Mouse (Mus musculus) embryo, embryonic 10 days (tissue): ENCODE data around the gene Mki67.

ENCODE experiments used
- DNase-seq: peaks from one replicate; pipeline ENCODE4 v3.0.0-alpha.2; 2015; ENCODE audit warnings: low spot score

Gene Mki67

DNA sequence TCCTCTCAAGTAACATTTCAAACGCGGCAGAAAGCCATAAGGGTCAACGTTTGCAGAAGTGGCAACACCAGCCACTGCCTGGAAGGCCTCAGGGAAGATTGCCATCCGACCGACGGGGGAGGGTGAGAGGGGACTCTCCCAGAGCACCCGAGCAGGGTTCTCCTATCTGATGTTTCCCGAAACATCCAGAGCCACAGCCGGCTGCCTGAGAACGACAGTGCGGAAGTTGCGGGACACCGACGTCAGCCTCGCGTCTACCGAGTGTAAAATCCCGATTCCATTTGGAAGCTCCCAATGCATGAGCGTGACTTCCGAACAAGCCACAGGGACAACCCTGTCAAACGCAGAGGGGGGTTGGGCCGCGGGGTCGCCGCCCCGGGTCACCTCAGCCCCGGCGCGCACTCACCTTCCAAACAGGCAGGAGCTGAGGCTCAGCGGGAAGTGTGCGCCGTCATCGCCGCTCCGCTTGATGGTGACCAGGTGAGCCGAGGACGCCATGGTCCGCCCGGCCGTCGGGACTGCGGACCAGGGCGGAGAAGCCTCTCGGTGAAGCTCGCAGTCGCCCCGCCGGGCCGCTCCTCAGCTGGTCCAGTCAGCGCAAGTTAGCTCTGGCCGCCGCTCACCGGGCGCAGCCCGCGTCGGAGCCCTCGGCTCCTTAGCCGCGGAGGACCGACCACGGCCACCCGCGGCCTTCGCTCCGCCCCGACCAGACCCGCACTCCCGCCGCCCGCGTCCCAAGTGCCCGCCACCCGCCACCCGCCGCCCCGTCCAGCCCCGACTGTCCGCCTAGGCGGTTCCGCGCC lies at the start of gene Mki67:
TSS of gene Mki67 (minus strand) at position 720 of the 803 bp plus-strand sequence.
- DNase-seq: peak; percentile 52

DNA sequence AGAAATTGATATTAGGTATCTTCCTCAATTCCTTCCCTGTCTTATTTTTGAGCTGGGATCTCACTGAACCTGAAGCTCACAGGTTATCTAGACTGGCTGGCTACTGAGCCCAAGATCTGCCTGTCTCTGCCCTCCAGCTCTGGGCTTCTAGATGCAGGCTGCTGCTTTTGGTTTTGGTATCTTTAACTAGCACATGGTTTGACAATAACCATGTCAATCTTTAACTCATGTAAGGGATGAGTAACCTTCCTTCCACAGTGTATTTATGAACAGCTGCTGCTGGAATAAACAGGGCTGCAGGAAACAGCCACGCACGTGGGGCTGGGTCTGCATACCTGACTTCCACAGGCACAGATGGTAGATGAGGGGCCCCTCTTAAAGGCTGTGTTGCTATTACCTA lies 47.1 kb upstream of the Mki67 start:
- no peak for DNase-seq

DNA sequence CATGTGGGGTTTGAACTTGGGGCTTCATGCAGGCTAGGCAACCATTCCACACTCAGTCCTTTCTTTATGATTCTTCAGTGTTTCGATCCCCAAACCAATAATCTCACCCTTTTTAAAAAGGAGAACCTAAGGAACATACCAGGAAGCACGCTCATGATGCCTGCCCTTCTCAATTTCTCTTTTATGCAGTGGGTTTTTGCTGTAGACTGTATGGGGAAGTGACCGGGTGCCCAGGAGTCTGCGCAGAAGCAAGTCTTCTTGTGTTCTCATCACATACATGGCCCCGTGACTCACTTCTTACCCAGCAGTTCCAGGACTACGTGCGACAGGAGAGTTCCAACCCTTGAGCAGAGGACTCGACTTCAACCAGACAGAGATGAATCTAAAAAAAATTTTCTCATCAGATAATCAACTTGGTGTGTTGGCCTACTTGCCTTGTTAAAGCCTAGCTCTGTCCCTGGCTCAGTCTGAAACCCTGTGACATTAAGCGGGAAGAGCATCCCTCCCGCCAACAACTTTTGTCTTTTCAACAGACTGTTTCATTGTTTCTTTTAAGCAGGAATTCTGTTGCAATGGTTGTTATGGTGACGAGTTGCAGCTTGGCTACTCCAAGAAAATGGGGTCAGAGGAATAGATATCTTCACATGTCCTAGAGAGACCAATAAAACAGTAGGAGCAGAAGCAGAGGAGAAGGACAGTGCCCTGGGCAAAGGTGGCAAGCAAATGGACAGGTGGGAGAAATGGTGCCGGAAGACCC lies 42.8 kb upstream of the Mki67 start:
- DNase-seq: peak; percentile 8

GRCm38 (mm10) chr7:135758171-135758570 lies 42.0 kb upstream of the Mki67 start:
- DNase-seq: no peak

GRCm38 (mm10) chr7:135756984-135757586 lies 40.9 kb upstream of the Mki67 start:
- DNase-seq: no peak

- no peak for DNase-seq
These were observed 32.8 kb upstream of the Mki67 start for GRCm38 (mm10) chr7:135748986-135749385.

DNA sequence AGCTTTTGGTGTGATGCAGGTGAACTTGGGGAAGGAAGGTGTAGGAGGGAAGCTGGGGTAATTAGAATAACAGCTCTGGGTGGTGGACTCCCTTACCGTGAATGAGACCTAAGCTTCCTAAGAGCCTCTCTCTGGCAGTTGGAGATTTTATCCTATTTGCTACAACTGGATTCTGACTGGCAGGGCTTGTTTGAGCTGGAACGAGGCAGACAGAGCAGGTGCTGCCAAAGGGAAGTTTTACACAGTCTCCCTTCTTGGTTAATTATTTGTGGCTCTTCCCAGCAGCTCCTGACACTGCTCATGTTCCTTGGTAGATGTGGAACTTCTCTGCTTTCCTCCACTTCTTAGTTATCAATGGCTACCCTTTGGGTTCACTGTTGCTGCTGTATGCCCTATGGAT lies 30.9 kb upstream of the Mki67 start:
- DNase-seq: no peak

- no peak for DNase-seq
These were observed 30.4 kb upstream of the Mki67 start for GRCm38 (mm10) chr7:135746528-135746927.

- no peak for DNase-seq
These were observed 28.9 kb upstream of the Mki67 start for GRCm38 (mm10) chr7:135745091-135745490.

- no peak for DNase-seq
These were observed 24.3 kb upstream of the Mki67 start for GRCm38 (mm10) chr7:135740453-135740852.

- no peak for DNase-seq
These were observed 20.4 kb upstream of the Mki67 start for GRCm38 (mm10) chr7:135736581-135736886.

DNA sequence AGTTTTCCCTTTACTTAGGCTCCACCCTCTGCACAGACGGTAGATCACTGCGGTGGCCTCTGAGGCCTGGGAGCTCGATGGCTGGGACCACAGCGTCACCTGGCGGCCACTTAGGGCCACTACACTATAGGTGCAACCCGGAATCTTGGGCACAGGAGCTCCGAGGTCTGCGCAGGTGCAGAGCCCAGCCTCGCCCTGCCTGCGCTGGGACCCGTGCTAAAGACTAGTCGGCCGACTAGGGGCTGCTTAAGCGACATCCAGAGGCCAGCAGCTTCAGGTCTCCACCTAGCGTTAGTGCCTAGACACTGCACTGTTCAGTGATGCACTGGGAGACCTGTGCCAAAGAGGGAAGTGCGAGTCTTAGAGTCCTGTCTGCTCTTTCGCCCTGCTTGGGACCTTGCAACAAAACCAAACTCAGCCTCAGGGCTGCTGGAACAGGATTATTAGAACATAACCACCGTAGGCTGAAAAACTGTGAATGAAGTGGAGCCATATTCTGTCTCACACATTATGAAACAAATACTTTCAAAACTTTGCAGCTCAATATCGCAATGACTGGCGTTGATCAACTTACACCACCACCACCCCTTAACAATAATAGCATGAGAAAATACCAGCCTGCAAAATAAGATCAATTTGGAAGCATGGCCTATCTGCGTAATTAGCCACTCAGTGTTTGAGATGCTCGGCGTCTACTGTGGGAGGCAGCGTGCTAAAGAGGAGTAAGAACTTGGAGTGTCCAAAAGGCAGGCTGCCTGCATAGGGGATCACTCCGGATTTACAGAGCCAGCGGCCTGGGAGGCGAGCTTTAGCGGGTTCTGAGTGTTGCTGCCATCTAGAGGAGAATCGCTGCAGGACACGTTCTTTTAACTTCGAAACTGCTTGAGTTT lies 19.8 kb upstream of the Mki67 start:
- peak; percentile 92 for DNase-seq

DNA sequence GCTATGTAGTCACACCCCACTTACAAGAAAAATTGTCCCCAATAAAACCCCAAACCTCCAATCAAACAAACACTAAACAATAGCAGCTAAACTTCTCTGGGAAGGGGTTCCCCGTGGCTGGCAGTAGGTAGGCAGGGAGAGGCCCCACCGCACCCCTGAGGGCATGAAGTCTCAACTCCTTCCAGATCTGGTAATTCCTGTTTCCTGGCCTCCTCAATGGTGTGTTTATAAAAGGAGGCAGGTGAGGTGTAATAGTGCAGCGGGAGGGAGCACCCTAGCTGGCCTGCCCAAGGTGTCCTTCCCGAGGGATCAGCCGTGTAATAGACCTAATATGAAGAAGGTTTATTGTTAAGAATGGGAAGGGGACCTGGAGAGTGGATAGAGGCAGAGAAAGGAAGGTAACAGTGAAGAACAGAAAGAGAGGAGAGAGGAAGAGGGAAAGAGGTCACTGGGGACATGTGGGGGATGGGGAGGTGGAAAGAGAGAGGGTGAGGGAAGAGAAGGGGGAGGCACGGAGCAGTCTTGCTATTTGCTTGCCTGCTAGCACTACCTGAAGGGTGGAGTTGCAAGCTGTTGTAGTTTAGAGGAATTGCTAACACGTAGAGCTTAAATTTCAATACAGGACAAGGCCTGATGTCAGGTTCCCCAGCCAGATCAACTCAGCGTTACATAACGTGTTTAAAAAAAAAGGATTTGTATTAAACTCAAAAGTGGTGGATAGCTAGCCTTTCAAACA lies 18.9 kb upstream of the Mki67 start:
- DNase-seq: no peak

DNA sequence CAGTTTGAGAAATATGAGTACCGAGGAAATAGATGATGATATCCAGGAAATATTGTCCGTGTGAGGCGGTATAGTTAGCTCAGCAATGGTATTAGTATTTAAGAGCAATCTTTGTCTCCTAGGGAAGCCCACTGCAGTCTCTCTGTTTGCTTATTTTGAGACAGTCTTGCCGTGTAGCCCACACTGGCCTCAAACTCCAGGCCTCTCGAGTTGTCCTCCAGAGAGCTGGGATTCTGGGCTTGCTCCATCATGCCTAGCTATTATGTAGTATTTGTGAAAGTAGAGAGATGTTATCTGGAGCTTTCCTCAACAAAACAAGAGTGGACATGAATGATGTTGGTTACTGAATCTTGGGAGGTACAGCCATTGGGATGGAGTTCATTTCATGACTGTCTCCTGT lies 18.2 kb upstream of the Mki67 start:
- no peak for DNase-seq

DNA sequence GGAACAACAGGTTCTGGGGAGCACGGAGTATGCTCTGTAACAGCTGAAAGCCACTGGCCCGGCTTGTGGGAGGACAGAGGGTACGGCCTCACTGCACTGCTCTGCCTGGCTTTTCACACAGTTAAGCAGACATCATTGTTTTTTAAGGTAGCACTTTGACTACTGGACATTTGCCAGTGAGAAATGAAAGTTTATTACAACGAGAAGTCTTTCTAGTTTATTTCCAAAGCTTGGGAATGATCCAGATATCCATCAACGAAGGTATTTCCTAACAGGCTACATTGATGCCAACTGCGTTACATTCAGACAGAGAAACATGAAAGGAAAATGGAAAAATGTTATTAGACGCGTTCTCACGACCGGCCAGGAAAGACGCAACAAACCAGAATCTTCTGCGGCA lies 11.9 kb upstream of the Mki67 start:
- no peak for DNase-seq

DNA sequence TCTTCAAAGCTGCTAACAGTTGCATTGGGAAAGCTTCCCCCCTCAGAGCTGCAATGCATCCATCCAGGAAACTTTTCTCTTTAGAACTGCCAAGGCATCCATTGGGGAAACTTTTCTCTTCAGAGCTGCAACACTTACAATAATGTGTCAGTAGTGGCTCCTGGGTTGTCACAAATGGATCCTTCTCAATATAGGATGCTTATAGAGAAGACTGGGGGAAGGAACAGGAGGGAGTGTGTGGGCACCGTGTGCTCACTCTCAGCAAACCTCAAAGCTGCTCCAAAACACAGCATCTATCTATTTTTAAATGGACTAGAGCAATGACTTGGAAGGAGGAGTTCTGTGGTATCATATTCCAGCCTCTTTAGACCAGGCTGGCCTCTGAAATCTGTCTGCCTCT lies 10.5 kb upstream of the Mki67 start:
- DNase-seq: no peak

- no peak for DNase-seq
These were observed 7.6 kb upstream of the Mki67 start for GRCm38 (mm10) chr7:135723672-135724341.

GRCm38 (mm10) chr7:135722011-135722838 lies 6.1 kb upstream of the Mki67 start:
- DNase-seq: no peak

DNA sequence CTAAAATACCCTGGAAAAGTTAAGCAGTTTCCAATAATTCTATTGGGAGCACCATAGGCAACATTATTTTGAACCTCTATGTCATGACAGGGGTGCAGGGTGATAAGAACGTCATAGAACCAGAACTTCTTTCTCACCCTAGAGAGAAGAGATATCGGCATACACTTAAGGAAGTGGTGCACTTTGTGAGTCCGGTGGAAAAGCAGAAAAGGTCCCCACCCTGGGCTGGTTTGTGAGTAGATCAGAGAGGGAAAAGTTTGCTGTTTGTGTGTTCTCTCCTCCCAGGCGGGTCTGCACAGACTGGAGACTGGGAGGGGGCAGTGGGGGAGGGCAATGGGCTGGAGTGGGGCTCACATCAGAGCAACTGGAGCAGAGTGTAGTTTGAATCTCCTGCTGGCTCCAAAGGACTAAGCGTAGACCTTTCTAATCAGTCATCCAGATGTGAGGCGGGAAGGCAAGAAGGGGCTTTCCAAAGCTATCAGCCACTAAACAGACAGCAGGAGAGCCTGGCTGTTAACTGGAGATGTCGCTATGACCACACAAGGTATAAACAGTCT lies 5.4 kb upstream of the Mki67 start:
- DNase-seq: peak; percentile 28
